Mouse (Mus musculus) liver, adult 2 months (tissue): Measurements from ENCODE around the gene Mb21d2.

ENCODE experiments used
- CTCF ChIP-seq: fragments of 200-500 bp; IDR thresholded peaks from 2 replicates; pipeline ENCODE4 v1.5.1; 2011; ENCODE audit warnings: low read depth, low read length, control low read depth
- POLR2A ChIP-seq: fragments of 200-500 bp; IDR thresholded peaks from 2 replicates; pipeline ENCODE4 v1.6.1; 2011; ENCODE audit warnings: low read length, control low read depth; ENCODE audit not compliant: insufficient read depth; ENCODE audit errors: extremely low read depth

- TF ChIP-seq CTCF, result no peak
- no peak for TF ChIP-seq POLR2A
These were observed 67.4 kb downstream of the Mb21d2 start for GRCm38 (mm10) chr16:28862093-28862492.
